Mouse (Mus musculus) cortical plate, adult 2 months (tissue): ENCODE measurements around the gene Srp54c.

Experiments
- CTCF ChIP-seq: fragments of 200-500 bp; IDR thresholded peaks from 2 replicates; pipeline ENCODE4 v1.5.1; 2011; ENCODE audit warnings: mild to moderate bottlenecking, control low read depth, low read length; ENCODE audit not compliant: insufficient read depth; ENCODE audit errors: extremely low read depth
- POLR2A ChIP-seq: fragments of 200-500 bp; IDR thresholded peaks from 2 replicates; pipeline ENCODE4 v1.6.1; 2011; ENCODE audit warnings: mild to moderate bottlenecking, low read length, control low read depth; ENCODE audit not compliant: insufficient read depth; ENCODE audit errors: extremely low read depth

GRCm38 (mm10) chr12:55308731-55309130 lies 78.8 kb downstream of the Srp54c start:
- TF ChIP-seq POLR2A (no peak), CTCF (no peak)
